Mouse (Mus musculus) MEL (cell line): Measurements from ENCODE around the gene Wdfy1.

Source experiments
- CTCF ChIP-seq, 3 experiments: IDR thresholded peaks in 2 of 3; conservative IDR thresholded peaks in 1 of 3; 2 replicates each; pipeline ENCODE4 v1.5.1; 2011 to 2012; ENCODE audit warnings: low read length in 3 of 3, low read depth in 2 of 3, mild to moderate bottlenecking in 2 of 3, improper control_type of control experiment in 1 of 3, inconsistent platforms in 1 of 3, mixed read lengths in 1 of 3, moderate library complexity in 1 of 3; ENCODE audit not compliant: control insufficient read depth in 1 of 3, insufficient read depth in 1 of 3, poor library complexity in 1 of 3, severe bottlenecking in 1 of 3
- EP300 ChIP-seq, 2 experiments: IDR thresholded peaks; 2 replicates each; pipeline ENCODE4 v1.6.1; 2011; ENCODE audit warnings: improper control_type of control experiment in 2 of 2, low read length in 2 of 2, low read depth in 1 of 2, mild to moderate bottlenecking in 1 of 2
- HCFC1 ChIP-seq: IDR thresholded peaks from 2 replicates; pipeline ENCODE4 v1.6.1; 2012; ENCODE audit warnings: low read depth, mild to moderate bottlenecking, inconsistent platforms, low read length, improper control_type of control experiment, moderate library complexity
- POLR2A ChIP-seq, 2 experiments: IDR thresholded peaks; 2 replicates each; pipeline ENCODE4 v1.6.1; 2011 to 2012; ENCODE audit warnings: low read length in 2 of 2, mild to moderate bottlenecking in 2 of 2, control low read depth in 1 of 2, improper control_type of control experiment in 1 of 2, low read depth in 1 of 2, moderate library complexity in 1 of 2; ENCODE audit not compliant: control insufficient read depth in 1 of 2, insufficient read depth in 1 of 2, poor library complexity in 1 of 2
- TCF12 ChIP-seq: IDR thresholded peaks from 2 replicates; pipeline ENCODE4 v1.6.1; 2014; ENCODE audit warnings: low read depth, mild to moderate bottlenecking, inconsistent platforms, low read length, improper control_type of control experiment, moderate library complexity
- ZMIZ1 ChIP-seq: IDR thresholded peaks from 2 replicates; pipeline ENCODE4 v1.6.1; 2012; ENCODE audit warnings: low read depth, mild to moderate bottlenecking, inconsistent platforms, low read length, improper control_type of control experiment, moderate library complexity

DNA sequence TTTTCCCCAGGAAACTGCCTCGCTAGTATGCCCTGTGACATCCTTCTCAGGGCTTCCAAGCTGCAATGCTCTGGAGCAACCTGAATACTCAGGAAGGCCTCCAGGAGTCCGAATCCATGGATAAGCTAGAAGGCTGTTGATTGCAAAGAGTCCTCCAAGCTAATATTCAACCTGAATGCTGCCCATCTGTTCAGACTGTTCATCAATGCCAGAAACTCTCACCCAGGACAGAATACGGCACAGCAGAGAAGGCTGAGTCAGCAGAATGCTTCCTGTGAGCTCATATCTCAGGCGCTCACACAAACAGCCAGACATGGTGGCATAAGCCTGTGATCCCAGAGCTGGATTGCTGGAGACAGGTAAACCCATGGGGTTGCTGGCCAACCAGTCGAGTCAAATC is 62.9 kb downstream of the Wdfy1 start:
- TF ChIP-seq ZMIZ1 (no peak), POLR2A (IDR thresholded peaks at IDR 0.05; ENCODE audit: control insufficient read depth in 1 of 2, insufficient read depth in 1 of 2, low read depth in 1 of 2, low read length in 2 of 2, poor library complexity in 1 of 2) (no peak), TCF12 (no peak), CTCF (IDR thresholded peaks at IDR 0.05 in 2 of 3, conservative IDR thresholded peaks at IDR 0.05 in 1 of 3; ENCODE audit: control insufficient read depth in 1 of 3, insufficient read depth in 1 of 3, low read depth in 2 of 3, low read length in 3 of 3, poor library complexity in 1 of 3, severe bottlenecking in 1 of 3) (no peak), EP300 (IDR thresholded peaks at IDR 0.05; ENCODE audit: low read depth in 1 of 2, low read length in 2 of 2) (no peak), HCFC1 (no peak)
